Mouse (Mus musculus): ENCODE results near the gene Wnt6.

GRCm38 (mm10) chr1:74748643-74749271 lies 22.9 kb upstream of the Wnt6 start, which contains the start of gene Prkag3:
- TF ChIP-seq GATA1 (IDR thresholded peaks at IDR 0.05; ENCODE audit: borderline replicate concordance, low read length) (no peak), FLI1 (IDR thresholded peaks at IDR 0.05; ENCODE audit: low read length) (no peak)

All from megakaryocyte, embryonic 14.5 days (primary cell).